Mouse (Mus musculus) layer of hippocampus, adult 8-10 months (tissue): ENCODE results near the gene Fto. TPM values are rescaled to one million over a fixed set of nuclear protein-coding genes. Genes with fewer than 3 reads are reported as not detected.

ENCODE experiments used
- DNase-seq, 2 experiments: peaks; one replicate each; pipeline ENCODE4 v3.0.0; 2022; ENCODE audit warnings: low spot score in 2 of 2
- total RNA-seq, 4 experiments: library from RNA; stranded (reverse); gene quantifications; 2 replicates each; pipeline ENCODE4 v1.2.4; 2022

Fto gene
- total RNA-seq, 4 experiments from 2014 or later, result 143 to 151 (median 148) TPM

GRCm38 (mm10) chr8:91607091-91607490 is 293.8 kb downstream of the Fto start:
- DNase-seq, result peak in 1 of 2 experiments; percentile 25

- no peak for DNase-seq
Observed at GRCm38 (mm10) chr8:91611191-91611590, 297.9 kb downstream of the Fto start.

GRCm38 (mm10) chr8:91611723-91612362 is 298.5 kb downstream of the Fto start:
- no peak for DNase-seq

GRCm38 (mm10) chr8:91612387-91613130 is 299.2 kb downstream of the Fto start:
- DNase-seq, result no peak

- no peak for DNase-seq
Observed at GRCm38 (mm10) chr8:91613603-91614002, 300.3 kb downstream of the Fto start.

- no peak for DNase-seq
Observed at GRCm38 (mm10) chr8:91615196-91615595, 301.9 kb downstream of the Fto start.

GRCm38 (mm10) chr8:91615781-91616683 is 302.7 kb downstream of the Fto start:
- DNase-seq, result no peak

GRCm38 (mm10) chr8:91617772-91618171 is 304.4 kb downstream of the Fto start:
- DNase-seq, result no peak

- no peak for DNase-seq
Observed at GRCm38 (mm10) chr8:91622757-91623156, 309.4 kb downstream of the Fto start.

- DNase-seq, result peak in 1 of 2 experiments; percentile 42
Observed at GRCm38 (mm10) chr8:91625686-91626558, 312.6 kb downstream of the Fto start.

GRCm38 (mm10) chr8:91629594-91629993 is 316.3 kb downstream of the Fto start:
- no peak for DNase-seq

- DNase-seq, result no peak
Observed at GRCm38 (mm10) chr8:91630320-91631033, 317.2 kb downstream of the Fto start.

GRCm38 (mm10) chr8:91632411-91632810 is 319.1 kb downstream of the Fto start:
- no peak for DNase-seq

- no peak for DNase-seq
Observed at GRCm38 (mm10) chr8:91635406-91635805, 322.1 kb downstream of the Fto start.

GRCm38 (mm10) chr8:91636887-91637286 is 323.6 kb downstream of the Fto start:
- DNase-seq, result no peak

- peak; percentile 35 to 55 for DNase-seq
Observed at GRCm38 (mm10) chr8:91637684-91638083, 324.4 kb downstream of the Fto start.

- no peak for DNase-seq
Observed at GRCm38 (mm10) chr8:91638256-91638655, 324.9 kb downstream of the Fto start.

- no peak for DNase-seq
Observed at GRCm38 (mm10) chr8:91640471-91640870, 327.1 kb downstream of the Fto start.

- no peak for DNase-seq
Observed at GRCm38 (mm10) chr8:91645484-91645883, 332.2 kb downstream of the Fto start.

GRCm38 (mm10) chr8:91647959-91648358 is 334.6 kb downstream of the Fto start:
- DNase-seq, result no peak
